Mouse (Mus musculus) cerebellum, adult 2 months (tissue): ENCODE results near the gene Yipf1.
"Not testable (repeated sequence)": the region's sequence is repeated elsewhere in the genome, so short reads cannot be mapped to it uniquely, and the experiment has no call there.

Source experiments
- CTCF ChIP-seq: fragments of 200-500 bp; IDR thresholded peaks from 2 replicates; pipeline ENCODE4 v1.5.1; 2011; ENCODE audit warnings: low read depth, mild to moderate bottlenecking, control low read depth, low read length, moderate library complexity, borderline replicate concordance; ENCODE audit not compliant: insufficient read depth
- POLR2A ChIP-seq: fragments of 200-500 bp; IDR thresholded peaks from 2 replicates; pipeline ENCODE4 v1.6.1; 2011; ENCODE audit warnings: low read length, control low read depth, borderline replicate concordance; ENCODE audit not compliant: insufficient read depth

DNA sequence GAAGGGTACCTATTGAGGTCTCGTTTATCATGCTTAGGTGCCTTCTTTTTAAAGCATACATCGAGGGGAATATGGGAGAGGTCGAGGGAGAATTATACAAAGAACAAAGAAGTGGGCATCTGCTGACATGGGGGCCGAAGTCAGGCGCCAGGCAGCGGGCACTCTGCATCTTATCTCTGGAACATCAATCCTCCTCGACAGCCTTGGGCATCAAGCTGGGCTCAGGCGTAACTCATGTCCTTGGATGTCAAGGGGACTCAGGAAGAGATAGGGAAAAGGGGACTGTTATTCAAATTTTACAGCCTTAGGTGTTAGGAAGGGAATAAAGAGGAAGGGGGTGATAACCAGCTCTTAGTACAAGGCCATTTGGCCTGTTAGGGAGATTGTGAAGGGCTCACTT lies 43.0 kb downstream of the Yipf1 start:
- TF ChIP-seq POLR2A, CTCF: not testable (repeated sequence)
